Mouse (Mus musculus): ENCODE results near the gene Rrad.

DNA sequence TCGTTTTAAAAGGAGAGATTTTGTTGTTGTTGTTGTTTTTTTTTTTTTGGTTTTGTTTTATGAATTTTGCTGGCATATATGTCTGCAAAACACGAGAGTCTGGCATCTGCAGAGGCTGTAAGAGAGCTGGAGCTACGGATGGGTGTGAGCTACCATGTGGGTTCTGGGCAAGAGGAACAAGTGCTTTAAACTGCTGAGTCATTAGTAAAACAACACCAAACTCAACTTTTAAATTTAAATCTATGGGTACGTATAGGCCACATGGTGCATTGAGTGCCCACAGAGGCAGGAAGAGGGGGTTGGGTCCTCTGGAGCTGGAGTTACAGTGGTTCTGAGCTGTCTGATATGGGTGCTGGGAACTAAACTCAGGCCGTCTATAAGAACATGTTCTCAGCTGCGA, 6.9 kb upstream of the Rrad start:
- TF ChIP-seq POLR2A (IDR thresholded peaks at IDR 0.05; ENCODE audit: extremely low read depth, insufficient read depth, low read length): no peak
- TF ChIP-seq CTCF (IDR thresholded peaks at IDR 0.05; ENCODE audit: extremely low read depth, insufficient read depth, low read length): no peak
